Mouse (Mus musculus): ENCODE measurements around the gene Nppc.

Nppc gene

GRCm38 (mm10) chr1:86652675-86653074 is 17.7 kb downstream of the Nppc start:
- peak; percentile 58 for DNase-seq (ENCODE audit: low read depth, low spot score)

GRCm38 (mm10) chr1:86650272-86650671 is 20.1 kb downstream of the Nppc start:
- DNase-seq (ENCODE audit: low read depth, low spot score), result peak; percentile 83

- DNase-seq (ENCODE audit: low read depth, low spot score), result peak; percentile 94
Observed at GRCm38 (mm10) chr1:86647517-86647916, 22.9 kb downstream of the Nppc start.

- DNase-seq (ENCODE audit: low read depth, low spot score), result no peak
Observed at GRCm38 (mm10) chr1:86643101-86643809, 27.1 kb downstream of the Nppc start.

GRCm38 (mm10) chr1:86634751-86635359 is 35.5 kb downstream of the Nppc start:
- peak; percentile 74 for DNase-seq (ENCODE audit: low read depth, low spot score)

- no peak for DNase-seq (ENCODE audit: low read depth, low spot score)
Observed at GRCm38 (mm10) chr1:86633840-86634750, 36.3 kb downstream of the Nppc start.

GRCm38 (mm10) chr1:86633434-86633833 is 36.9 kb downstream of the Nppc start:
- DNase-seq (ENCODE audit: low read depth, low spot score), result no peak

GRCm38 (mm10) chr1:86632732-86633380 is 37.5 kb downstream of the Nppc start:
- no peak for DNase-seq (ENCODE audit: low read depth, low spot score)

- no peak for DNase-seq (ENCODE audit: low read depth, low spot score)
Observed at GRCm38 (mm10) chr1:86630527-86630926, 39.8 kb downstream of the Nppc start.

- no peak for DNase-seq (ENCODE audit: low read depth, low spot score)
Observed at GRCm38 (mm10) chr1:86629936-86630335, 40.4 kb downstream of the Nppc start.

- no peak for DNase-seq (ENCODE audit: low read depth, low spot score)
Observed at GRCm38 (mm10) chr1:86628270-86628669, 42.1 kb downstream of the Nppc start.

- DNase-seq (ENCODE audit: low read depth, low spot score), result no peak
Observed at GRCm38 (mm10) chr1:86623001-86624000, 47.1 kb downstream of the Nppc start.

GRCm38 (mm10) chr1:86622296-86622695 is 48.1 kb downstream of the Nppc start:
- DNase-seq (ENCODE audit: low read depth, low spot score), result no peak

GRCm38 (mm10) chr1:86618454-86619125 is 51.8 kb downstream of the Nppc start:
- peak; percentile 80 for DNase-seq (ENCODE audit: low read depth, low spot score)

Measured in ES-CJ7 (cell line).